Mouse (Mus musculus) myocyte (in vitro differentiated cells): Measurements from ENCODE around the gene Fam193a. TPM values are rescaled to one million over a fixed set of nuclear protein-coding genes. Genes with fewer than 3 reads are reported as not detected.

ENCODE experiments used
- H3K27me3 ChIP-seq: one replicate; pipeline ENCODE4 v1.6.1; 2011; ENCODE audit not compliant: control insufficient read depth, insufficient read depth, insufficient read length
- H3K36me3 ChIP-seq: one replicate; pipeline ENCODE4 v1.6.1; 2011; ENCODE audit not compliant: control insufficient read depth, insufficient read depth
- H3K4me2 ChIP-seq: one replicate; pipeline ENCODE4 v1.6.1; 2011; ENCODE audit warnings: low read depth, control low read depth
- H3K4me3 ChIP-seq: one replicate; pipeline ENCODE4 v1.5.1; 2011; ENCODE audit warnings: mild to moderate bottlenecking, control low read depth, moderate library complexity
- H3K79me2 ChIP-seq: one replicate; pipeline ENCODE4 v1.6.1; 2011; ENCODE audit not compliant: control insufficient read depth, insufficient read depth
- H3ac ChIP-seq: one replicate; pipeline ENCODE4 v1.6.1; 2011; ENCODE audit not compliant: control insufficient read depth, insufficient read length
- CEBPB ChIP-seq: IDR thresholded peaks from 2 replicates; pipeline ENCODE4 v1.6.1; 2011; ENCODE audit warnings: mild to moderate bottlenecking, moderate library complexity; ENCODE audit not compliant: poor library complexity, insufficient read depth, severe bottlenecking
- E2F4 ChIP-seq: IDR thresholded peaks from one replicate; pipeline ENCODE4 v1.6.1; 2011; ENCODE audit warnings: mild to moderate bottlenecking, control low read depth, moderate library complexity; ENCODE audit not compliant: insufficient read depth
- MAX ChIP-seq: IDR thresholded peaks from one replicate; pipeline ENCODE4 v1.6.1; 2011; ENCODE audit warnings: low read depth, mild to moderate bottlenecking, control low read depth
- MYOD1 ChIP-seq, 3 experiments: IDR thresholded peaks; one replicate each; pipeline ENCODE4 v1.6.1; 2011; ENCODE audit warnings: control low read depth in 2 of 3, low read depth in 2 of 3, mild to moderate bottlenecking in 2 of 3, moderate library complexity in 1 of 3; ENCODE audit not compliant: insufficient read length in 2 of 3, control insufficient read depth in 1 of 3
- MYOG ChIP-seq, 3 experiments: IDR thresholded peaks; one replicate each; pipeline ENCODE4 v1.6.1; 2011; ENCODE audit warnings: control low read depth in 2 of 3, low read depth in 2 of 3, mild to moderate bottlenecking in 2 of 3; ENCODE audit not compliant: insufficient read length in 2 of 3, control insufficient read depth in 1 of 3, insufficient read depth in 1 of 3
- POLR2A ChIP-seq: IDR thresholded peaks from one replicate; pipeline ENCODE4 v1.6.1; 2011; ENCODE audit warnings: low read depth, mild to moderate bottlenecking, control low read depth, moderate library complexity; ENCODE audit not compliant: insufficient read length
- POLR2AphosphoS2 ChIP-seq: IDR thresholded peaks from one replicate; pipeline ENCODE4 v1.6.1; 2011; ENCODE audit warnings: low read depth, control low read depth; ENCODE audit not compliant: insufficient read length
- REST ChIP-seq: IDR thresholded peaks from one replicate; pipeline ENCODE4 v1.6.1; 2011; ENCODE audit warnings: mild to moderate bottlenecking, control low read depth, moderate library complexity; ENCODE audit not compliant: insufficient read depth, insufficient read length
- SRF ChIP-seq: IDR thresholded peaks from one replicate; pipeline ENCODE4 v1.6.1; 2011; ENCODE audit warnings: low read depth; ENCODE audit not compliant: control insufficient read depth, insufficient read length
- TCF12 ChIP-seq: IDR thresholded peaks from one replicate; pipeline ENCODE4 v1.6.1; 2011; ENCODE audit warnings: mild to moderate bottlenecking, control low read depth; ENCODE audit not compliant: poor library complexity, insufficient read depth, severe bottlenecking
- TCF3 ChIP-seq: IDR thresholded peaks from one replicate; pipeline ENCODE4 v1.6.1; 2011; ENCODE audit warnings: low read depth, control low read depth; ENCODE audit not compliant: insufficient read length
- USF1 ChIP-seq: IDR thresholded peaks from one replicate; pipeline ENCODE4 v1.6.1; 2011; ENCODE audit warnings: low read depth, mild to moderate bottlenecking, control low read depth, moderate library complexity
- polyA plus RNA-seq: library from polyadenylated mRNA; unstranded; fragments of >200 nt; fragmentation: generic; extraction: Trizol; gene quantifications from one replicate; pipeline ENCODE4 v1.2.1, GENCODE M21; 2012; ENCODE audit warnings: missing spikeins

Fam193a gene
- polyA plus RNA-seq, 1 experiment: 12.7 TPM

DNA sequence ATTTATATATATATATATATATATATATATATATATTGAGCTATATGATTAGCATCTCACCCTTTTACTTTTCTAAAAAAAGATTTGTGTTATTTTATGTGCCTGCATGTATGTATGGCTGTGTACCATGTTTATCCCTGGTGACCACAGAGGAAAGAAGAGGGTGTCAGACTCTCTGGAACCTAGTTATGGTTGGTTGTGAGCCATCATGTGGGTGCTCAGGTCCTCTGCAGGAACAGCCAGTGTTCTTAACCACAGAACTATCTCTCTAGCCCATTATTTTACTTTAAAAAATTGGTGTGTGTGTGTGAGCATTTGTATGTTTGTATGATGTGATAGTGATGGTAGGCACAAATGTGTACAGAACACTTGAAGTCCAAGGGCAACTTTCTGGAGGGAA is 9.1 kb downstream of the Fam193a start:
- H3K79me2 ChIP-seq: peaks cover 100% of the 10 kb centered on the region

DNA sequence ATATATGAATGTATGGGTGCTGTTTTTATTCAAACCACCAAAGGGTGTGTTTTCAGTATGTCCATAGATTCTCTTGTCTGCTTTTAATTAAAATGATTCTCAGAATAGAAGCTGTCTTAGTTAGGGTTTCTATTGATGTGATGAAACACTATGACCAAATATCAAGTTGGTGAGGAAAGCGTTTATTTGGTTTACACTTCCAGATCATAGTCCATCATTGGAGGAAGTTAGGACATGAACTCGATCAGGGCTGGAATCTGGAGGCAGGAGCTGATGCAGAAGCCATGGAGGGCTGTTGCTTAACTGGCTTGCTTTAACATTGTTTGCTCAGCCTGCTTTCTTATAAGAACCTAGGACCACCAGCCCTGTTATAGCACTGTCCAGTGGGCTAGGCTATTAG is 12.0 kb downstream of the Fam193a start:
- H3K4me3 ChIP-seq: no peak overlapping the region
- peaks cover 100% of the 10 kb centered on the region for H3K79me2 ChIP-seq
- H3K36me3 ChIP-seq: no peaks in the 10 kb centered on the region
- no peak for TF ChIP-seq TCF12
- no peak overlapping the region for H3K4me2 ChIP-seq
- no peak overlapping the region for H3ac ChIP-seq
- no peaks in the 10 kb centered on the region for H3K27me3 ChIP-seq

More for the DNA sequence above, 9.1 kb downstream of the Fam193a start:
- H3K4me3 ChIP-seq: no peak overlapping the region
- no peak overlapping the region for H3K4me2 ChIP-seq
- TF ChIP-seq REST (no peak), POLR2A (no peak), TCF3 (no peak), SRF (no peak), E2F4 (no peak), MYOD1 (IDR thresholded peaks at IDR 0.05; ENCODE audit: control insufficient read depth in 1 of 3, insufficient read length in 2 of 3, low read depth in 2 of 3) (no peak), POLR2AphosphoS2 (no peak), MAX (no peak), CEBPB (no peak), USF1 (no peak), TCF12 (no peak), MYOG (IDR thresholded peaks at IDR 0.05; ENCODE audit: control insufficient read depth in 1 of 3, insufficient read depth in 1 of 3, insufficient read length in 2 of 3, low read depth in 2 of 3) (no peak)
- no peak overlapping the region for H3ac ChIP-seq
- no peaks in the 10 kb centered on the region for H3K27me3 ChIP-seq
- H3K36me3 ChIP-seq: no peaks in the 10 kb centered on the region

DNA sequence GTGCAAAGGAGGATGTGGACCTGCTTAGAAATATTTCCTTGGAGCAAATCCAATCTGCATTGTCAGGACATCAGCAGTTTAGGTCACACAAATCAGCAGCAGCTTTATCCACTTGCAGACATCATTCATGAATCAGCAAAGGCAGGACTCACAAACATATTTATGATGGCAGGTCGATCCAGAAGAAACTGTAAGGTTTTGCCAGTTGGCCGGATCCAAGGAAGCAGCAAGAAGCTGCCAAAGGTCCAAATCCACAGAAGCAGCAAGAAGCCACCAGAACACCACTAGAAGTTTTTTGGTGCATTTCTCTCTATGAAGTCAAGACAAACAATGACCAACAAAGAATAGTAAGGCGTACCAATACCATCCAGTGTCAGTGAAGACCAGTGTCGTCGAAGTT is 15.9 kb downstream of the Fam193a start:
- Histone ChIP-seq H3K4me3 (no peak overlapping the region), H3ac (no peak overlapping the region), H3K79me2 (peaks cover 100% of the 10 kb centered on the region), H3K4me2 (no peak overlapping the region), H3K27me3 (no peaks in the 10 kb centered on the region), H3K36me3 (no peaks in the 10 kb centered on the region)
- TF ChIP-seq POLR2AphosphoS2 (no peak), TCF3 (no peak), MYOD1 (IDR thresholded peaks at IDR 0.05; ENCODE audit: control insufficient read depth in 1 of 3, insufficient read length in 2 of 3, low read depth in 2 of 3) (no peak)

DNA sequence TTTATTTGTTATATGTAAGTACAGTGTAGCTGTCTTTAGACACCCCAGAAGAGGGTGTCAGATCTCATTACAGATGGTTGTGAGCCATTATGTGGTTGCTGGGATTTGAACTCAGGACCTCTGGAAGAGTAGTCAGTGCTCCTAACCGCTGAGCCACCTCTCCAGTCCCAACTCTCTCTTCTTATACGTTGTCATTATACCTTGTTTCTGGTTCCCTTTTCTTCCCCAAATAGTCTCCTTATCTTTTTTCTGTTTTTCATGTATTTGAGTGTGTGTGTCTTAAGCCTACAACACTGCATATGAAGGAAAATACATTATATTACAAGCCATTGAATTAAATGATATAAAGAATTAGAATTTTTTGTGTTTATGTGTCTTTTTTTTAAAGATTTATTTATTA is 17.0 kb downstream of the Fam193a start:
- Histone ChIP-seq H3K79me2 (peaks cover 98% of the 10 kb centered on the region), H3ac (no peak overlapping the region), H3K27me3 (no peaks in the 10 kb centered on the region), H3K4me2 (no peak overlapping the region), H3K4me3 (no peak overlapping the region), H3K36me3 (no peaks in the 10 kb centered on the region)
- TF ChIP-seq POLR2AphosphoS2: no peak
- TF ChIP-seq MAX: no peak
- no peak for TF ChIP-seq REST
- no peak for TF ChIP-seq TCF3
- no peak for TF ChIP-seq MYOD1 (IDR thresholded peaks at IDR 0.05; ENCODE audit: control insufficient read depth in 1 of 3, insufficient read length in 2 of 3, low read depth in 2 of 3)
- no peak for TF ChIP-seq SRF

DNA sequence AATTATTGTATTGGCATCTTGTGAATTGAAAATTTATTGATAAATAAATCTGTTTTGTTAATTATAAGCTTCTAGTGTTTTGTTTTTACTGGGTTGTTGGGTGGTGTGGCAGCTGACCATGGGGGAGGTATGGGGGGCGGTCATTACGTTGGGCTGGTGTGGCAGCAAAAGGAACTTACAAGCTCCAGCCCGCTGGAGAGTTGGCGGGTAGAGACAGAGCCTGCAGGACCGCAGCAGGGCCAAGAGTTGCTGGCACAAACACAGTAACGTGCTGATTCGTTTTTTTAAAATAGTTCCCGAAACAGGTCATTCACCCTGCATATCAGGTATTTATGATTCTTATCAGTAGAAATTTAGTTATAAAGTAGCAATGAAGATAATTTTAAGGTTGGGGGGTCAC is 23.5 kb downstream of the Fam193a start:
- Histone ChIP-seq H3K36me3 (no peaks in the 10 kb centered on the region), H3K27me3 (no peaks in the 10 kb centered on the region), H3ac (no peak overlapping the region), H3K4me3 (no peak overlapping the region), H3K4me2 (no peak overlapping the region), H3K79me2 (peaks cover 96% of the 10 kb centered on the region)
- TF ChIP-seq POLR2A (no peak), MAX (no peak), E2F4 (no peak), POLR2AphosphoS2 (no peak), CEBPB (no peak), SRF (no peak), MYOG (IDR thresholded peaks at IDR 0.05; ENCODE audit: control insufficient read depth in 1 of 3, insufficient read depth in 1 of 3, insufficient read length in 2 of 3, low read depth in 2 of 3) (no peak), REST (no peak), USF1 (no peak), TCF12 (no peak), TCF3 (no peak), MYOD1 (IDR thresholded peaks at IDR 0.05; ENCODE audit: control insufficient read depth in 1 of 3, insufficient read length in 2 of 3, low read depth in 2 of 3) (no peak)
